Mouse (Mus musculus): ENCODE results near the gene Cuedc1. TPM values are rescaled to one million over a fixed set of nuclear protein-coding genes. Genes with fewer than 3 reads are reported as not detected.

Cuedc1 gene
- polyA plus RNA-seq, 1 experiment from 2014 or later, result 14.6 TPM

DNA sequence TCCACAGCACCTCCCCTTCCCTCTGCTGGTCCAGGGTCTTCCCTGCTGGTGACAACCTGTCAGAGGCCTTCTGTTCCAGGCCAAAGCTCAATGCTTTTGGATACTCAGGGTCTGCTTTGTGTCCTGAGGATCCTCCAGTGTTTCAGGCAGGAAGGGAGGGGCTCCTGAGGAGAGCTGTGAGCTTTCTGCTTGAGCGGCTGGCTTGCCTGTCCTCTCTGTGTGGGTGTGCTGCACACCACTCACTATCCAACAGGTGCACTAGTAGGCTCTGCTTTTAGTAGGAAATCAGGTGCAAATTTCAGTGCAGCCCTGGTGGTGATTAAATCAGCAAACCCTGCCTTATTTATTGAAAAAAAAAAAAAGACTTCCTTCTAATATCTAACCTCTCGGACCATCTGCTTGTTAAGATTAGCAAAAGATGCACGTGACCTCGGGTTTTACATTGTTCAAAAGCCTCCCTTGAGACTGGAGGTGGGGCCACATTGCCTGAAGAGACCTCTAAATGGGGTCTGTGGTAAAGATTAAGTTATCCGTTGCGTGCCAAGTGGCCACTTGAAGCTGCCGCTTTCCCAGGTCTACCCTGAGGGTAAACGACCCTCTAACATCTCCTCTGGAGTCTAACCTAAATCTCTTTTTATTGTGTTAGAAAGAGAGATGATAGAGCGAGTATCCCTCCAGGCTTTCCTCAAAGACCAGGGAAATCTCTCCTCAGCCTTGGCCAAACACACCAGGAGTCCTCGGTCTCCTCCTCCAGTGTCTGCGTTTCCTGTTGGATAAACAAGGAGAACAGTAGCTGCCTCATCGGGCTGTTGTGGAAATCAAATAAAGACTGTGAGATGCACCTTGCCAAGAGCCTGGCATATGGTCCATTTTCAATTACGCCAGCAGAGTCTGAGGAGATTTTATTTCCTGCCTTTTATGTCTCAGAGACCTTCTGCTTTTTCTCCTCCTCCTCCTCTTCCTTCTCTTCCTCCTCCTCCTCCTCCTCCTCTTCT is 42.5 kb downstream of the Cuedc1 start:
- Histone ChIP-seq H3K4me3 (ENCODE audit: low read length) (no peak overlapping the region), H3K9ac (replicated peaks; ENCODE audit: low read length) (0 out of 2 replicates have a peak overlapping the region, but pooled peaks have one; percentile 17), H3K27me3 (ENCODE audit: insufficient read depth, low read length) (no peaks in the 10 kb centered on the region), H3K27ac (ENCODE audit: low read length) (peak overlapping the region; percentile 54), H3K4me1 (ENCODE audit: insufficient read depth, low read length) (peaks cover 37% of the 10 kb centered on the region), H3K9me3 (ENCODE audit: low read length) (no peaks in the 10 kb centered on the region), H3K36me3 (ENCODE audit: insufficient read depth, low read length) (no peaks in the 10 kb centered on the region), H3K4me2 (replicated peaks; ENCODE audit: low read depth, low read length) (no peak overlapping the region)
- WGBS, result 37% methylated on average over 13 of the region's 13 CpGs
- peak; percentile 72 for ATAC-seq (ENCODE audit: low FRiP score, low TSS enrichment)

DNA sequence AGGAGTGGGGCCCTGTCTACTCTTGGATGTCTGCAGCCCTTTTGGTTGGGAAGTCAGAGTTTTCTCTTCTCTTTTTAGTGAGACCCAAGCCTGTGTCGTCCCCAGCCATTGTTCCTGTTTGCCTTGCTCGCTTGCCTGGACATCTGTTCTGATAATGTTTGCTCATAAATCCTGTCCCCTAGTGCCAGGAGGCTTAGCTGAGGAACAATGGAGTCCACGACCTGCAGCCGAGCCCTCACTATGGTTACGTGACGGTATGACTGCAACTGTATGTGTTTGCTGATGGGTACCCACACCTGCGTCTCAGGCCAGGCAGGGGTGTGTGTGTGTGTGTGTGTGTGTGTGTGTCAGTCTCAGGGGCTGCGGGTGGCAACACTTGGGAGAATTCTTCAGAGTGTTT is 44.5 kb downstream of the Cuedc1 start:
- H3K9me3 ChIP-seq (ENCODE audit: low read length), result no peaks in the 10 kb centered on the region
- no peak overlapping the region for H3K9ac ChIP-seq (replicated peaks; ENCODE audit: low read length)
- ATAC-seq (ENCODE audit: low FRiP score, low TSS enrichment), result no peak
- H3K4me3 ChIP-seq (ENCODE audit: low read length), result no peak overlapping the region
- H3K4me1 ChIP-seq (ENCODE audit: insufficient read depth, low read length), result peaks cover 48% of the 10 kb centered on the region
- no peak overlapping the region for H3K4me2 ChIP-seq (replicated peaks; ENCODE audit: low read depth, low read length)
- no peak overlapping the region for H3K27ac ChIP-seq (ENCODE audit: low read length)
- 35% methylated on average over 8 of the region's 8 CpGs for WGBS
- no peaks in the 10 kb centered on the region for H3K36me3 ChIP-seq (ENCODE audit: insufficient read depth, low read length)
- no peaks in the 10 kb centered on the region for H3K27me3 ChIP-seq (ENCODE audit: insufficient read depth, low read length)

DNA sequence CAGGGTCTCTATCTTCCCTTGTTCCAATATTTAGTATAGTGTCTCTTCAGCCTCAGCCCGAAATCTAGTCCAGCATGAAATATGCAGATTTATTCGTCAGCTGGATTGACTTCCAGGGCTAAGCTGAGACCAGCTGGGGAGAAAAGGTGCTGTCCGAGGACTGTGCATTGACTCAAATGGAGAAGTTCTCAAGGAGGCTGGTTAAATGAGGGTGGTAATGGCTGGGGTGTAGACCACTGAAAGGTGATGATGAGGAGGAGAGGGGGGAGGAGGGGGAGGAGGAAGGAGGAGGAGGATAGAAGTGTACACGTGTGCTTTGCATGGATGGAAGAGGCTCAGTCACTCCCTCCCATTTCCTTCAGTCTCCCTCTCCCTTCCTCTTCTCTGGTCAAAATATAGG is 46.2 kb downstream of the Cuedc1 start:
- H3K9ac ChIP-seq (replicated peaks; ENCODE audit: low read length), result no peak overlapping the region
- H3K9me3 ChIP-seq (ENCODE audit: low read length), result no peaks in the 10 kb centered on the region
- 56% methylated on average over 4 of the region's 4 CpGs for WGBS
- ATAC-seq (ENCODE audit: low FRiP score, low TSS enrichment), result no peak
- no peaks in the 10 kb centered on the region for H3K27me3 ChIP-seq (ENCODE audit: insufficient read depth, low read length)
- H3K27ac ChIP-seq (ENCODE audit: low read length), result no peak overlapping the region
- no peak overlapping the region for H3K4me2 ChIP-seq (replicated peaks; ENCODE audit: low read depth, low read length)
- no peak overlapping the region for H3K4me3 ChIP-seq (ENCODE audit: low read length)
- peaks cover 53% of the 10 kb centered on the region for H3K4me1 ChIP-seq (ENCODE audit: insufficient read depth, low read length)
- no peaks in the 10 kb centered on the region for H3K36me3 ChIP-seq (ENCODE audit: insufficient read depth, low read length)

DNA sequence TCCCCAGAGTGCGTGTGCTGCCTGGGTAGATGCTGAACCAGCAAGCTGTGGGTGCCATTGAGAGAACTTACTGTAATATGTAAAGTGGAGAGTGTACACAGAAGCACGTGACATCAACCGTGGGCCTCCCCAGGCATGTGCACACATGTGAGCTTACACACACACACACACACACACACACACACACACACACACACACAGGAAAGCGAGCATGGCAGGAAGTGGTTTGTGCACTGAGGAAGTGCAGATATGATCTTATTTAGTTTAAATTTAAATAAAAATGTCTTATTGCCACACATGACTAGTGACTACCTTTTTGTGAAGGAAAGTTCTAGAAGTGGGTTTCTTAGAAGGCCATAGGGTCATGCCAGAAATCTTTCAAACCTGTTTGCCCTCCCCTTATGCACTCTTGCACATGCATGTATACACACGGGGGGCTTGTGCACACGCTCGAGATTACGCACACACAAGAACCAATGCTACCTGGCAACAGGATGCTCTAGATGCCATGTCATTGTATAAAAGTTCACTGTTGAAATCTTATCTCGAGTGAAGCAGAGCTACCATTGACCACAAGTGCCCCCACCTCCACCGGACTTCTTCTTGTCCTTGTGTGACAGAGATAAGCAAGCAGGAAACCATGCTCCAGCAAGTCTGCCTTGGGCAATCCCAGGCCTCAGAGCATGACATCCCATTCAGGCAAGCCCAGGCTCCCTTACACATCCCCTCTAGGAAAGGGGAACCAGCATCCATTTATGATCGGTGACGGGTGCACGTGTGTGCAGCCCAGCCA is 47.6 kb downstream of the Cuedc1 start:
- H3K27me3 ChIP-seq (ENCODE audit: insufficient read depth, low read length), result no peaks in the 10 kb centered on the region
- no peaks in the 10 kb centered on the region for H3K36me3 ChIP-seq (ENCODE audit: insufficient read depth, low read length)
- no peak overlapping the region for H3K4me3 ChIP-seq (ENCODE audit: low read length)
- H3K4me1 ChIP-seq (ENCODE audit: insufficient read depth, low read length), result peaks cover 43% of the 10 kb centered on the region
- H3K27ac ChIP-seq (ENCODE audit: low read length), result no peak overlapping the region; the same call in 1 of the 2 replicates
- H3K4me2 ChIP-seq (replicated peaks; ENCODE audit: low read depth, low read length), result no peak overlapping the region
- no peak for ATAC-seq (ENCODE audit: low FRiP score, low TSS enrichment)
- 72% methylated on average over 13 of the region's 13 CpGs for WGBS
- no peak overlapping the region for H3K9ac ChIP-seq (replicated peaks; ENCODE audit: low read length)
- no peaks in the 10 kb centered on the region for H3K9me3 ChIP-seq (ENCODE audit: low read length)

DNA sequence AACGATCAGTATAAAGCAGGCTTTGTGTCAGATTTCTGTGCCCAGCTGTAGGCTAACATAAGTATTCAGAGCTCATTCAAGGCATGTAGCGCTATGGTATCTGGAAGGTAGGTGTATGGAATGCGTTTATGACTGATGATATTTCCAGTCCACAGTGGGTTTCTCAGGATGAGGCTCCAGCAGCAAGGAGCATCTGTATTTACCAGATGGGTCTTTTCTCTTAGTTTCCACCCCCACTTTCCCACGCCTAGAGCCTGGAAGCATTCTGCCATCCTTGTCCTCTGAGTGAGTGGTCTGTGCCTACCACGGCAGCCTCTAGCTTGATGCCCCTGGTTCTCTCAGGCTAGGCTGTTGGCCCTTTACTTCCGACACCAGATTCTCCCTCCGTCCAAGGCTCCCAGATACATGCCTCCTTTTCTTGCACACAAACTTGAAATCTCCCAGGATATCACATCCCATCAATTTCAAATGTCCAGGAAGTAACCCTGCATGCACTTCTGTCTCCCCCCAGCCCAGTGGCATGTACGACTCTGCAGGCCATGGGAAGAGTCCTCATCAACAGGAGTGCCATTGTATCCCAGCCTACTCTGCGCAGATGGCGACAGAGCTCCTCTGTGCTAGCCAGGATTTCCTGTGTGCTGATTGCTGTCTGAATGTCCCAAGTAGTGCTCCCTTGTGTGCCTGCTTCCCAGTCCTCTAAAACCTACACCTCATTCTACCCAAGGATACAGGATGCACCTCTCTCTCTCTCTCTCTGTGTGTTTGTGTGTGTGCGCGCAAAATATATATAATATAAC is 48.6 kb downstream of the Cuedc1 start:
- ATAC-seq (ENCODE audit: low FRiP score, low TSS enrichment), result no peak
- peaks cover 44% of the 10 kb centered on the region for H3K4me1 ChIP-seq (ENCODE audit: insufficient read depth, low read length)
- H3K4me3 ChIP-seq (ENCODE audit: low read length), result no peak overlapping the region
- H3K9ac ChIP-seq (replicated peaks; ENCODE audit: low read length), result no peak overlapping the region
- 77% methylated on average over 12 of the region's 12 CpGs for WGBS
- H3K27ac ChIP-seq (ENCODE audit: low read length), result no peak overlapping the region
- H3K4me2 ChIP-seq (replicated peaks; ENCODE audit: low read depth, low read length), result no peak overlapping the region
- no peaks in the 10 kb centered on the region for H3K36me3 ChIP-seq (ENCODE audit: insufficient read depth, low read length)
- no peaks in the 10 kb centered on the region for H3K9me3 ChIP-seq (ENCODE audit: low read length)
- H3K27me3 ChIP-seq (ENCODE audit: insufficient read depth, low read length), result no peaks in the 10 kb centered on the region

DNA sequence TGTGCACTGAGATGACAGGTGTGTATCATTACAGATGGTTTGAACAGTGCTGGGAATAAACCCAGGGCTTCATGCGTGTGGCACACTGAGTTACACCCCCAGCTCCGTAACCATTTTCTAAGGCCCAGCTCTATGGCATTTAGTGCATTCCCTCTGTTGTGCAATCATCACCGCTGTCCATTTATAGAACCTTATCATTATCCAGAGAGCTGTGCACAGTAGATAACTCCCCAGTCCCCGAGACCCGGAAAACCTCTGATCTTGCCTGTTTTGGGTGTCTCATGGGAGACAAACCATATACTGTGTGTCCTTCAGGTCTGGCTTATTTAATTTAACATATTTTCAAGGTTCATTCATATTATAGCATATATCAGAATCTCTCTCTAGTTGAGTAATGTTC is 49.5 kb downstream of the Cuedc1 start:
- Histone ChIP-seq H3K4me2 (replicated peaks; ENCODE audit: low read depth, low read length) (no peak overlapping the region), H3K9me3 (ENCODE audit: low read length) (no peaks in the 10 kb centered on the region), H3K4me1 (ENCODE audit: insufficient read depth, low read length) (peaks cover 47% of the 10 kb centered on the region), H3K9ac (replicated peaks; ENCODE audit: low read length) (no peak overlapping the region), H3K4me3 (ENCODE audit: low read length) (no peak overlapping the region), H3K36me3 (ENCODE audit: insufficient read depth, low read length) (no peaks in the 10 kb centered on the region), H3K27ac (ENCODE audit: low read length) (no peak overlapping the region), H3K27me3 (ENCODE audit: insufficient read depth, low read length) (no peaks in the 10 kb centered on the region)
- WGBS, result 93% methylated on average over 5 of the region's 5 CpGs
- no peak for ATAC-seq (ENCODE audit: low FRiP score, low TSS enrichment)

DNA sequence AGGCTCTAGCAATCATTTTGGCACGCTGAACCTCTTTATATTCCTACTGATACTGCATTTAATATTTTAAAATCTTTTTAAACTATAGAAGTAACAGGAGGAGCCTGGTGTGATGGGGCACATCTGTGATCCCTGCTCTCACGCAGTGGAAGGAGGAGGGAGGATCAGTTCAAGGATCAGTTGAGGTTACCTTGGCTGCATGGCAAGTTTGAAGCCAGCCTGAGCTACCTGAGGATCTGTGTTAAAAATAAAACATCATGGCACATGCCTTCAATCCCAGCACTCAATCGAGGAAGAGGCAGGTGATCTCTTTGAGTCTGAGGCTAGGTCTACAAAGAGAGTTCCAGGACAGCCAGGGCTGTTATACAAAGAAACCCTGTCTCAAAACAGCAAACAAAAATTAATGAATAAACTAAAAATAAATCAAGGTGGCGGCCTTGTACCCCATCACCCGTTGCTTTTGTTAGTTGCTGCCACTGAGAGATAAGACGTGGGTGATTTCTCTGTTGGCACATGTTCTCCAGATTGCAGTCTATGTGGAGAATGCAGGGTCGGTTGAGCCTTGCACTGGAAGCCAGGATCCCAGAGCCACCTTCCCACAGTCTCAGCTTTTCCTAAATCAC is 50.3 kb downstream of the Cuedc1 start:
- H3K4me3 ChIP-seq (ENCODE audit: low read length), result no peak overlapping the region
- WGBS, result 48% methylated on average over 7 of the region's 7 CpGs
- H3K36me3 ChIP-seq (ENCODE audit: insufficient read depth, low read length), result no peaks in the 10 kb centered on the region
- H3K27me3 ChIP-seq (ENCODE audit: insufficient read depth, low read length), result no peaks in the 10 kb centered on the region
- no peak for ATAC-seq (ENCODE audit: low FRiP score, low TSS enrichment)
- no peak overlapping the region for H3K4me2 ChIP-seq (replicated peaks; ENCODE audit: low read depth, low read length)
- peak overlapping the region; percentile 88 for H3K27ac ChIP-seq (ENCODE audit: low read length)
- peaks cover 52% of the 10 kb centered on the region for H3K4me1 ChIP-seq (ENCODE audit: insufficient read depth, low read length)
- H3K9ac ChIP-seq (replicated peaks; ENCODE audit: low read length), result 0 out of 2 replicates have a peak overlapping the region, but pooled peaks have one; percentile 1
- no peaks in the 10 kb centered on the region for H3K9me3 ChIP-seq (ENCODE audit: low read length)

DNA sequence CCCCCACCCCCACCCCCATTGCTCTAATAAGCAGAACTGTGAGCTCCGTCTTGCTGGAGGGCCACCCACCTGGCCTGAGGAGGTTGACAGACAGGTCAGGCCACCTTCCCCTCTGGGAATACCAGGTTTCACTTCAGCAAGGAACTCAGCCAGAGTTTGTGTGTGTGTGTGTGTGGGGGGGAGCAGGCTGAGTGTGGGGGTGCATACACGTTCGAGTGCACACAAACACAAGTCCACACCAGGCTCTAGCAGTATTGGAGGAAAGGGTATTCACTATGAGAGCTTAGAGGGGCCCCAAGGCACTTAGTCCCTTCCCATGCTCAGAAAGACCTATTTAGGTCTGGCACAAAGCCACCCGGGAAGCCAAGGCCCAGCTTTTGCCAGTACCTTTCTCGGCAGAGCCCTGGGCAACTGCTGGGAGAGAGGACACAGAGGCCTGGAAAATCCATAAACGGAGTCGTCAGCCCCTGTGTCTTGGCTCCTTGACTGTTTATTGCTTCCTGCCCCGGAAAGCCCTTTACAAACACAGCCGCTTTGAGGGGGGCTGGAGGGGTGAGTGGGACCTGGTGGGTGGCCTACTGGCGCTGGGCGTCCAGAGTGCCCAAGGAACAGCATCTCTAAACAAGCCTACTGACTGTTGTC is 50.9 kb downstream of the Cuedc1 start:
- Histone ChIP-seq H3K36me3 (ENCODE audit: insufficient read depth, low read length) (no peaks in the 10 kb centered on the region), H3K4me2 (replicated peaks; ENCODE audit: low read depth, low read length) (no peak overlapping the region), H3K27ac (ENCODE audit: low read length) (peak overlapping the region; percentile 88), H3K4me1 (ENCODE audit: insufficient read depth, low read length) (peaks cover 58% of the 10 kb centered on the region), H3K4me3 (ENCODE audit: low read length) (no peak overlapping the region), H3K9me3 (ENCODE audit: low read length) (no peaks in the 10 kb centered on the region), H3K9ac (replicated peaks; ENCODE audit: low read length) (peak overlapping the region; percentile 45; the same call in 1 of the 2 replicates), H3K27me3 (ENCODE audit: insufficient read depth, low read length) (no peaks in the 10 kb centered on the region)
- WGBS, result 8% methylated on average over 11 of the region's 11 CpGs
- ATAC-seq (ENCODE audit: low FRiP score, low TSS enrichment), result peak; percentile 32; the same call in 1 of the 2 replicates
